Mouse (Mus musculus): Measurements from ENCODE around the gene Olfr640. TPM values are rescaled to one million over a fixed set of nuclear protein-coding genes. Genes with fewer than 3 reads are reported as not detected.

The Olfr640 gene
- not detected for polyA plus RNA-seq (2017; shearing (Covaris generic))

GRCm38 (mm10) chr7:104025473-104025872 lies at the start of gene Olfr640:
Gene Olfr640, minus strand, starts transcription at chr7:104025573.

GRCm38 (mm10) chr7:104071769-104072168 lies 46.4 kb upstream of the Olfr640 start, which contains the start of gene Olfr644:
Gene Olfr644, minus strand, starts transcription at chr7:104071869.

GRCm38 (mm10) chr7:104061345-104061744 lies 36.0 kb upstream of the Olfr640 start, which contains the start of gene 4930516K23Rik:
Gene 4930516K23Rik, minus strand, starts transcription at chr7:104061445.

GRCm38 (mm10) chr7:104052566-104052965 lies 27.2 kb upstream of the Olfr640 start, which contains the start of gene Olfr642:
Gene Olfr642, minus strand, starts transcription at chr7:104052666.

GRCm38 (mm10) chr7:104035145-104035544 lies 9.8 kb upstream of the Olfr640 start, which contains the start of gene Olfr641:
Gene Olfr641, plus strand, starts transcription at chr7:104035445.

GRCm38 (mm10) chr7:104017203-104017602 lies 8.2 kb downstream of the Olfr640 start, which contains the start of gene Olfr639:
Gene Olfr639, minus strand, starts transcription at chr7:104017303.

GRCm38 (mm10) chr7:103998446-103998845 lies 26.9 kb downstream of the Olfr640 start, which contains the start of gene Olfr638:
Gene Olfr638, plus strand, starts transcription at chr7:103998746.

GRCm38 (mm10) chr7:103970852-103971251 lies 54.5 kb downstream of the Olfr640 start, which contains the start of gene Olfr635:
Gene Olfr635, plus strand, starts transcription at chr7:103971152.

Other genes with a start within 250 kb of the Olfr640 start
- not detected for gene Olfr68, start 245.9 kb downstream of the Olfr640 start, polyA plus RNA-seq (2017; shearing (Covaris generic))
- not detected for gene Olfr67, start 233.8 kb downstream of the Olfr640 start, polyA plus RNA-seq (2017; shearing (Covaris generic))
- gene Hbb-bt, start 211.6 kb downstream of the Olfr640 start, polyA plus RNA-seq (2017; shearing (Covaris generic)): 10 to 100 TPM in 1 of 2 experiments, under 1 TPM in 1; 0.96 to 10.7 TPM
- 10 to 100 TPM; 11.6 to 54.5 TPM for gene Hbb-bs, start 197.5 kb downstream of the Olfr640 start, polyA plus RNA-seq (2017; shearing (Covaris generic))
- 1 to 10 TPM in 1 of 2 experiments, under 1 TPM in 1; 0.29 to 2.1 TPM for gene Hbb-bh2, start 185.1 kb downstream of the Olfr640 start, polyA plus RNA-seq (2017; shearing (Covaris generic))
- 1 to 10 TPM; 1.6 to 7.8 TPM for gene Hbb-bh1, start 182.4 kb downstream of the Olfr640 start, polyA plus RNA-seq (2017; shearing (Covaris generic))
- gene Hbb-y, start 172.4 kb downstream of the Olfr640 start, polyA plus RNA-seq (2017; shearing (Covaris generic)): under 1 TPM in 1 of 2 experiments, not detected in 1; 0.77 TPM
- not detected for gene Olfr66, start 139.3 kb downstream of the Olfr640 start, polyA plus RNA-seq (2017; shearing (Covaris generic))
- under 1 TPM; 0.05 to 0.42 TPM for gene Olfr64, start 131.1 kb downstream of the Olfr640 start, polyA plus RNA-seq (2017; shearing (Covaris generic))
- not detected for gene Olfr65, start 122.1 kb downstream of the Olfr640 start, polyA plus RNA-seq (2017; shearing (Covaris generic))
- not detected for gene Olfr631, start 96.7 kb downstream of the Olfr640 start, polyA plus RNA-seq (2017; shearing (Covaris generic))
- gene Olfr632, start 91.2 kb downstream of the Olfr640 start, polyA plus RNA-seq (2017; shearing (Covaris generic)): not detected
- not detected for gene Olfr633, start 81.1 kb downstream of the Olfr640 start, polyA plus RNA-seq (2017; shearing (Covaris generic))
- under 1 TPM; 0.06 to 0.16 TPM for gene Olfr635, start 54.4 kb downstream of the Olfr640 start, polyA plus RNA-seq (2017; shearing (Covaris generic))
- gene Olfr638, start 26.8 kb downstream of the Olfr640 start, polyA plus RNA-seq (2017; shearing (Covaris generic)): not detected
- under 1 TPM; 0.04 to 0.12 TPM for gene Olfr639, start 8.3 kb downstream of the Olfr640 start, polyA plus RNA-seq (2017; shearing (Covaris generic))
- not detected for gene Olfr641, start 9.9 kb upstream of the Olfr640 start, polyA plus RNA-seq (2017; shearing (Covaris generic))
- under 1 TPM in 1 of 2 experiments, not detected in 1; 0.06 TPM for gene Olfr642, start 27.1 kb upstream of the Olfr640 start, polyA plus RNA-seq (2017; shearing (Covaris generic))
- under 1 TPM; 0.05 to 0.47 TPM for gene 4930516K23Rik, start 35.9 kb upstream of the Olfr640 start, polyA plus RNA-seq (2017; shearing (Covaris generic))
- gene Olfr644, start 46.3 kb upstream of the Olfr640 start, polyA plus RNA-seq (2017; shearing (Covaris generic)): under 1 TPM in 1 of 2 experiments, not detected in 1; 0.17 TPM
- under 1 TPM in 1 of 2 experiments, not detected in 1; 0.29 TPM for gene Olfr645, start 59.9 kb upstream of the Olfr640 start, polyA plus RNA-seq (2017; shearing (Covaris generic))
- under 1 TPM in 1 of 2 experiments, not detected in 1; 0.31 TPM for gene Olfr646, start 79.3 kb upstream of the Olfr640 start, polyA plus RNA-seq (2017; shearing (Covaris generic))
- not detected for gene Ubqln5, start 104.3 kb upstream of the Olfr640 start, polyA plus RNA-seq (2017; shearing (Covaris generic))
- not detected for gene Olfr643, start 111.8 kb upstream of the Olfr640 start, polyA plus RNA-seq (2017; shearing (Covaris generic))
- not detected for gene Ubqln3, start 117.7 kb upstream of the Olfr640 start, polyA plus RNA-seq (2017; shearing (Covaris generic))
- not detected for gene Ubqlnl, start 125.0 kb upstream of the Olfr640 start, polyA plus RNA-seq (2017; shearing (Covaris generic))
- under 1 TPM in 1 of 2 experiments, not detected in 1; 0.07 TPM for gene Olfm5, start 139.3 kb upstream of the Olfr640 start, polyA plus RNA-seq (2017; shearing (Covaris generic))
- under 1 TPM in 1 of 2 experiments, not detected in 1; 0.10 TPM for gene Olfr648, start 157.8 kb upstream of the Olfr640 start, polyA plus RNA-seq (2017; shearing (Covaris generic))
- gene Olfr649, start 170.4 kb upstream of the Olfr640 start, polyA plus RNA-seq (2017; shearing (Covaris generic)): not detected
- gene Trim6, start 193.2 kb upstream of the Olfr640 start, polyA plus RNA-seq (2017; shearing (Covaris generic)): 1 to 10 TPM; 2.7 to 3.6 TPM
- gene Trim34a, start 218.9 kb upstream of the Olfr640 start, polyA plus RNA-seq (2017; shearing (Covaris generic)): 10 to 100 TPM; 41.8 to 55.6 TPM